Mouse (Mus musculus): ENCODE measurements around the gene Tax1bp1.

GRCm38 (mm10) chr6:52680458-52681032 lies 33.0 kb upstream of the Tax1bp1 start:
- no peak for TF ChIP-seq POLR2A (IDR thresholded peaks at IDR 0.05; ENCODE audit: control insufficient read depth, extremely low read depth, insufficient read depth, low read length, poor library complexity)
- no peak for TF ChIP-seq CTCF (IDR thresholded peaks at IDR 0.05; ENCODE audit: borderline replicate concordance, control insufficient read depth, extremely low read depth, insufficient read depth, low read length, poor library complexity)
